8 mouse cellular contexts compared by ENCODE assay signal in the genomic region with DNA sequence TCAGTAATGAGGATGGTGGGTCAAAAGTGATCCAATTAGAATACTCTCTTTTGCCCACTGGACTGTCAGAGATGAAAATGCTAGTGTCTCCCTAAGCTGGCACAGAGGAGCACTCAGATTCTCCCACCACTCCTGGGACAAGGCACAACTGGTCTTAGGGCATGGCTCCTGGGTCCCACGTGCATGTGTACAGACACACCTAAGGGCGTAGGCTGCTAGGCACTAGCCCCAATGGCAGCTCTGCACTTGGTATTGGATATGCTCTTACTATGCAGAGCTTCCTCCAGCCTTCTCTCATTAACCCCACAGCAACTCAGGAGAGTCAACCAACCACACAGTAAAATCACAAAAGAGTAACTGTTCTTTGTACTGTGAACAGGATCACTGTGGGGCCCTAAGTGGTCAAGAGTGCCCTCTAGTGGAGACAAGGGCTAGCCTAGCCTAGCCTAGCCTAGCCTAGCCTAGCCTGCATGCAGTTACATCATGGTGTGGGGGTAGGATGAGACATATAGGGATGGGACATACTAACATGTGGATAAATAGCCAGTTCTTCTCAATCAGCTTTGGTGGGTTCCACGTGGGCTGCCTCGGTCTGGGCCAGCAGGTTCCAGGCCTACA. TPM values are rescaled to one million over a fixed set of nuclear protein-coding genes. Genes with fewer than 3 reads are reported as not detected.
DNase-seq lines count a peak whose midpoint lies in the region; ATAC-seq and TF ChIP-seq lines count a peak whose summit lies in the region.

No protein-coding gene starts in this region.

- H3K36me3 ChIP-seq in heart, adult 2 months (ENCODE audit: control insufficient read depth, insufficient read depth, low read length) = peaks cover 33% of the 10 kb centered on the region
- H3K36me3 ChIP-seq in heart, embryonic 10.5 days = no peaks in the 10 kb centered on the region
- H3K36me3 ChIP-seq in forebrain, embryonic 13.5 days (ENCODE audit: poor library complexity, severe bottlenecking) = no peaks in the 10 kb centered on the region
- no peaks in the 10 kb centered on the region for H3K36me3 ChIP-seq in kidney, embryonic 14.5 days (ENCODE audit: control insufficient read depth, insufficient read depth, low read length)
- 0 out of 2 replicates have a peak, but pooled peaks cover 7% of the 10 kb centered on the region for H3K36me3 ChIP-seq in liver, embryonic 13.5 days

- no peaks in the 10 kb centered on the region for H3K9me3 ChIP-seq in heart, embryonic 10.5 days
- no peaks in the 10 kb centered on the region for H3K9me3 ChIP-seq in forebrain, embryonic 13.5 days (replicated peaks)
- no peaks in the 10 kb centered on the region for H3K9me3 ChIP-seq in kidney, embryonic 14.5 days (ENCODE audit: control insufficient read depth, low read length)
- H3K9me3 ChIP-seq in liver, embryonic 13.5 days (replicated peaks) = no peaks in the 10 kb centered on the region

- H3K27me3 ChIP-seq in heart, adult 2 months (ENCODE audit: control insufficient read depth, insufficient read depth, low read length) = no peaks in the 10 kb centered on the region
- H3K27me3 ChIP-seq in heart, embryonic 10.5 days (ENCODE audit: insufficient read depth, poor library complexity, severe bottlenecking) = no peaks in the 10 kb centered on the region
- no peaks in the 10 kb centered on the region for H3K27me3 ChIP-seq in forebrain, embryonic 13.5 days
- H3K27me3 ChIP-seq in kidney, embryonic 14.5 days (ENCODE audit: control insufficient read depth, insufficient read depth, low read length) = no peaks in the 10 kb centered on the region
- no peaks in the 10 kb centered on the region for H3K27me3 ChIP-seq in liver, embryonic 13.5 days

- H3K4me3 ChIP-seq in heart, adult 2 months = no peak overlapping the region
- H3K4me3 ChIP-seq in heart, embryonic 10.5 days = no peak overlapping the region
- H3K4me3 ChIP-seq in forebrain, embryonic 13.5 days = no peak overlapping the region
- no peak overlapping the region for H3K4me3 ChIP-seq in kidney, embryonic 14.5 days (ENCODE audit: low read length)
- no peak overlapping the region for H3K4me3 ChIP-seq in liver, embryonic 13.5 days (replicated peaks)

- WGBS in heart, adult 2 months = 76% methylated on average over 4 of the region's 4 CpGs
- 71% methylated on average over 4 of the region's 4 CpGs for WGBS in heart, embryonic 10.5 days
- 75% methylated on average over 4 of the region's 4 CpGs for WGBS in forebrain, embryonic 13.5 days
- WGBS in kidney, embryonic 14.5 days = 73% methylated on average over 4 of the region's 4 CpGs
- 71% methylated on average over 4 of the region's 4 CpGs for WGBS in liver, embryonic 13.5 days (ENCODE audit: insufficient replicate concordance)

- H3K9ac ChIP-seq in heart, adult 2 months (ENCODE audit: low read depth, low read length) = no peak overlapping the region
- no peak overlapping the region for H3K9ac ChIP-seq in forebrain, embryonic 13.5 days
- no peak overlapping the region for H3K9ac ChIP-seq in kidney, embryonic 14.5 days (ENCODE audit: low read depth, low read length)
- no peak overlapping the region for H3K9ac ChIP-seq in liver, embryonic 13.5 days

- TF ChIP-seq CTCF in heart, adult 2 months (IDR thresholded peaks at IDR 0.05) = peak; percentile 98

- intact Hi-C loops in heart, adult 2 months (cut with DNase I) = loop anchor here (1.0 kb wide), 1 partner anchor 20 kb away; no protein-coding TSS in a partner anchor

- H3K4me2 ChIP-seq in forebrain, embryonic 13.5 days = no peak overlapping the region
- no peak overlapping the region for H3K4me2 ChIP-seq in kidney, embryonic 14.5 days (replicated peaks; ENCODE audit: low read depth, low read length)
- H3K4me2 ChIP-seq in liver, embryonic 13.5 days = no peak overlapping the region

- peaks cover 53% of the 10 kb centered on the region for H3K4me1 ChIP-seq in heart, adult 2 months (ENCODE audit: control insufficient read depth, insufficient read depth, low read length)
- H3K4me1 ChIP-seq in heart, embryonic 10.5 days = peaks cover 16% of the 10 kb centered on the region; the same call in 1 of the 2 replicates
- peaks cover 4% of the 10 kb centered on the region; the same call in 1 of the 2 replicates for H3K4me1 ChIP-seq in forebrain, embryonic 13.5 days
- no peaks in the 10 kb centered on the region for H3K4me1 ChIP-seq in kidney, embryonic 14.5 days (ENCODE audit: control insufficient read depth, insufficient read depth, low read length)
- peaks cover 26% of the 10 kb centered on the region for H3K4me1 ChIP-seq in liver, embryonic 13.5 days (replicated peaks)

- peak; percentile 44 to 53 for DNase-seq in heart, adult 2 months
- DNase-seq in heart, embryonic 10.5 days (ENCODE audit: low spot score) = no peak
- peak; percentile 52 for DNase-seq in c-Kit-negative CD71-positive TER-119-positive erythroid progenitor cells, embryonic 14.5 days (ENCODE audit: low read depth, low spot score)
- DNase-seq in liver, embryonic 13.5 days = peak; percentile 42
- peak; percentile 22 for DNase-seq in retina, adult 2 months (ENCODE audit: low read depth, low spot score)
- DNase-seq in urinary bladder, postnatal 4 days (ENCODE audit: low spot score in 2 of 2) = no peak

- no peak for TF ChIP-seq POLR2A in heart, adult 2 months (IDR thresholded peaks at IDR 0.05; ENCODE audit: insufficient read depth, low read depth, low read length)

- H3K79me2 ChIP-seq in heart, adult 2 months (replicated peaks; ENCODE audit: control insufficient read depth, insufficient read depth, low read length) = peaks cover 8% of the 10 kb centered on the region; the same call in 1 of the 2 replicates

- peak overlapping the region; percentile 15 for H3K27ac ChIP-seq in heart, adult 2 months
- no peak overlapping the region for H3K27ac ChIP-seq in heart, embryonic 10.5 days
- H3K27ac ChIP-seq in forebrain, embryonic 13.5 days = no peak overlapping the region
- no peak overlapping the region for H3K27ac ChIP-seq in kidney, embryonic 14.5 days (ENCODE audit: low read depth, low read length)
- no peak overlapping the region for H3K27ac ChIP-seq in liver, embryonic 13.5 days

- 0 out of 2 replicates have a peak, but pooled peaks have one; percentile 34 for TF ChIP-seq EP300 in heart, adult 2 months (IDR thresholded peaks at IDR 0.05; ENCODE audit: insufficient read depth, low read depth, low read length)

- 0 out of 2 replicates have a peak, but pooled peaks have one; percentile 51 for ATAC-seq in forebrain, embryonic 13.5 days
- peak; percentile 82 for ATAC-seq in kidney, embryonic 14.5 days (ENCODE audit: low FRiP score, low TSS enrichment)
- ATAC-seq in liver, embryonic 13.5 days (ENCODE audit: low read depth) = peak; percentile 87

RNA-seq across cellular contexts. Expression of gene Mob2, which starts 23.2 kb away (rescaled TPM):
- 10 to 100 TPM; 41.9 to 44.5 TPM for total RNA-seq in heart, adult 2 months (2021)
- polyA plus RNA-seq in heart, adult 2 months (2012; rRNA removed) = 44.8 and 58.9 TPM in 2 replicates
- 52.4 and 54.9 TPM in 2 replicates for polyA plus RNA-seq in heart, embryonic 10.5 days (2016; fragmentation: Nextera tagmentation; extraction: Ambion mirVana)
- polyA plus RNA-seq in forebrain, embryonic 13.5 days (2015; fragmentation: Nextera tagmentation; extraction: Ambion mirVana) = 51.0 and 58.1 TPM in 2 replicates
- polyA plus RNA-seq in kidney, embryonic 14.5 days (2014; fragmentation: Nextera tagmentation; extraction: Ambion mirVana) = 63.8 and 65.8 TPM in 2 replicates
- polyA plus RNA-seq in liver, embryonic 13.5 days (2015; fragmentation: Nextera tagmentation; extraction: Ambion mirVana) = 62.5 and 64.3 TPM in 2 replicates

RNA-seq across cellular contexts. Expression of gene Dusp8, which starts 58.0 kb away (rescaled TPM):
- 10 to 100 TPM; 37.4 to 43.2 TPM for total RNA-seq in heart, adult 2 months (2021)
- polyA plus RNA-seq in heart, adult 2 months (2012; rRNA removed) = 31.4 and 38.4 TPM in 2 replicates
- 5.3 and 9.0 TPM in 2 replicates for polyA plus RNA-seq in heart, embryonic 10.5 days (2016; fragmentation: Nextera tagmentation; extraction: Ambion mirVana)
- 44.1 and 55.6 TPM in 2 replicates for polyA plus RNA-seq in forebrain, embryonic 13.5 days (2015; fragmentation: Nextera tagmentation; extraction: Ambion mirVana)
- 1.2 and 1.3 TPM in 2 replicates for polyA plus RNA-seq in kidney, embryonic 14.5 days (2014; fragmentation: Nextera tagmentation; extraction: Ambion mirVana)
- 4.4 and 4.6 TPM in 2 replicates for polyA plus RNA-seq in liver, embryonic 13.5 days (2015; fragmentation: Nextera tagmentation; extraction: Ambion mirVana)

Comparison
In these comparisons a context has a peak if more than half of its experiments do, and no peak if none do; other contexts are left out.
1. DNase-seq: peak in heart, adult 2 months (2 of 2), c-Kit-negative CD71-positive TER-119-positive erythroid progenitor cells, embryonic 14.5 days (single experiment), liver, embryonic 13.5 days (single experiment) and retina, adult 2 months (single experiment); none in heart, embryonic 10.5 days (single experiment) and urinary bladder, postnatal 4 days (0 of 2).
2. Peak in every context shown above with its lines, with median percentiles within 50 percentile points of each other: ATAC-seq.